Mouse (Mus musculus) liver, embryonic 13.5 days (tissue): ENCODE measurements around the gene Tbc1d14. TPM values are rescaled to one million over a fixed set of nuclear protein-coding genes. Genes with fewer than 3 reads are reported as not detected.

Source experiments
- ATAC-seq: fragments of 200-750 bp; cut with Nextera tagmentation; 2 replicates; pipeline ENCODE4 v1.8.0; 2017; ENCODE audit warnings: low read depth, mild to moderate bottlenecking, moderate number of reproducible peaks, moderate library complexity
- DNase-seq: peaks from one replicate; pipeline ENCODE4 v3.0.0; 2022
- H3K27ac ChIP-seq: fragments of 300-500 bp; sonication (generic); 2 replicates; pipeline ENCODE4 v1.5.1; 2015; ENCODE audit warnings: moderate library complexity, mild to moderate bottlenecking, inconsistent platforms
- H3K27me3 ChIP-seq: fragments of 300-500 bp; sonication (generic); 2 replicates; pipeline ENCODE4 v1.6.1; 2015; ENCODE audit warnings: mild to moderate bottlenecking, inconsistent platforms
- H3K36me3 ChIP-seq: fragments of 300-500 bp; sonication (generic); 2 replicates; pipeline ENCODE4 v1.6.1; 2015; ENCODE audit warnings: mild to moderate bottlenecking, inconsistent platforms
- H3K4me1 ChIP-seq: fragments of 300-500 bp; sonication (generic); replicated peaks from 2 replicates; pipeline ENCODE4 v1.6.1; 2015; ENCODE audit warnings: inconsistent platforms
- H3K4me2 ChIP-seq: fragments of 300-500 bp; sonication (generic); 2 replicates; pipeline ENCODE4 v1.6.1; 2015; ENCODE audit warnings: inconsistent platforms, mild to moderate bottlenecking, moderate library complexity
- H3K4me3 ChIP-seq: fragments of 300-500 bp; sonication (generic); replicated peaks from 2 replicates; pipeline ENCODE4 v1.5.1; 2015; ENCODE audit warnings: mild to moderate bottlenecking, inconsistent platforms
- H3K9ac ChIP-seq: fragments of 300-500 bp; sonication (generic); 2 replicates; pipeline ENCODE4 v1.6.1; 2015; ENCODE audit warnings: mild to moderate bottlenecking, inconsistent platforms
- H3K9me3 ChIP-seq: fragments of 300-500 bp; sonication (generic); replicated peaks from 2 replicates; pipeline ENCODE4 v1.6.1; 2016; ENCODE audit warnings: inconsistent platforms
- WGBS: fragments of 180-500 bp; shearing (Covaris S2); methylation state at CpG from one replicate; pipeline ENCODE4 v1.1.7; 2015; ENCODE audit not compliant: insufficient replicate concordance; 5-methylcytosine and 5-hydroxymethylcytosine counted together
- polyA plus RNA-seq: library from polyadenylated mRNA; unstranded; fragments of >200 nt; fragmentation: Nextera tagmentation; extraction: Ambion mirVana; gene quantifications from 2 replicates; pipeline ENCODE4 v1.2.1, GENCODE M21; 2015

Gene Tbc1d14
- polyA plus RNA-seq, 1 experiment from 2014 or later, result 9.4 TPM

GRCm38 (mm10) chr5:36564530-36564929, 28.5 kb downstream of the Tbc1d14 start:
- Histone ChIP-seq H3K9me3 (no peaks in the 10 kb centered on the region), H3K4me3 (no peak overlapping the region), H3K27me3 (no peaks in the 10 kb centered on the region), H3K4me1 (peaks cover 88% of the 10 kb centered on the region), H3K36me3 (no peaks in the 10 kb centered on the region), H3K9ac (no peak overlapping the region), H3K4me2 (no peak overlapping the region), H3K27ac (no peak overlapping the region; the same call in 1 of the 2 replicates)
- 25% methylated on average over 9 of the region's 9 CpGs for WGBS
- DNase-seq (no peak), ATAC-seq (peak; percentile 45)

GRCm38 (mm10) chr5:36563741-36564140, 29.3 kb downstream of the Tbc1d14 start:
- Histone ChIP-seq H3K27me3 (no peaks in the 10 kb centered on the region), H3K4me2 (no peak overlapping the region), H3K4me3 (no peak overlapping the region), H3K36me3 (no peaks in the 10 kb centered on the region), H3K9me3 (no peaks in the 10 kb centered on the region), H3K27ac (no peak overlapping the region; the same call in 1 of the 2 replicates), H3K4me1 (peaks cover 80% of the 10 kb centered on the region), H3K9ac (no peak overlapping the region)
- DNase-seq (no peak), ATAC-seq (no peak)
- 71% methylated on average over 6 of the region's 6 CpGs for WGBS

GRCm38 (mm10) chr5:36562791-36563445, 30.2 kb downstream of the Tbc1d14 start:
- no peak overlapping the region for H3K4me2 ChIP-seq
- 48% methylated on average over 10 of the region's 10 CpGs for WGBS

GRCm38 (mm10) chr5:36561509-36561908, 31.6 kb downstream of the Tbc1d14 start:
- peaks cover 70% of the 10 kb centered on the region for H3K4me1 ChIP-seq
- WGBS, result 70% methylated on average over 4 of the region's 4 CpGs

More at GRCm38 (mm10) chr5:36562791-36563445, 30.2 kb downstream of the Tbc1d14 start:
- Histone ChIP-seq H3K36me3 (no peaks in the 10 kb centered on the region), H3K4me3 (no peak overlapping the region), H3K9ac (no peak overlapping the region), H3K27me3 (no peaks in the 10 kb centered on the region), H3K27ac (peak overlapping the region; percentile 45), H3K9me3 (no peaks in the 10 kb centered on the region), H3K4me1 (peaks cover 77% of the 10 kb centered on the region)
- ATAC-seq (no peak), DNase-seq (no peak)

GRCm38 (mm10) chr5:36560490-36560889, 32.6 kb downstream of the Tbc1d14 start:
- ATAC-seq (no peak), DNase-seq (no peak)
- Histone ChIP-seq H3K4me3 (no peak overlapping the region), H3K9me3 (no peaks in the 10 kb centered on the region), H3K4me2 (no peak overlapping the region), H3K4me1 (peaks cover 64% of the 10 kb centered on the region), H3K36me3 (no peaks in the 10 kb centered on the region), H3K9ac (no peak overlapping the region), H3K27me3 (no peaks in the 10 kb centered on the region), H3K27ac (peak overlapping the region; percentile 41; the same call in 1 of the 2 replicates)
- WGBS, result 75% methylated on average over 4 of the region's 4 CpGs

More at GRCm38 (mm10) chr5:36561509-36561908, 31.6 kb downstream of the Tbc1d14 start:
- DNase-seq (no peak), ATAC-seq (no peak)
- no peak overlapping the region for H3K4me2 ChIP-seq
- H3K9me3 ChIP-seq, result no peaks in the 10 kb centered on the region
- H3K36me3 ChIP-seq, result no peaks in the 10 kb centered on the region
- no peak overlapping the region for H3K9ac ChIP-seq
- no peaks in the 10 kb centered on the region for H3K27me3 ChIP-seq
- H3K27ac ChIP-seq, result no peak overlapping the region; the same call in 1 of the 2 replicates
- H3K4me3 ChIP-seq, result no peak overlapping the region

GRCm38 (mm10) chr5:36559510-36560235, 33.4 kb downstream of the Tbc1d14 start:
- Histone ChIP-seq H3K4me1 (peaks cover 57% of the 10 kb centered on the region), H3K27ac (peak overlapping the region; percentile 41; the same call in 1 of the 2 replicates), H3K4me3 (no peak overlapping the region), H3K9ac (no peak overlapping the region), H3K27me3 (no peaks in the 10 kb centered on the region), H3K4me2 (no peak overlapping the region), H3K9me3 (no peaks in the 10 kb centered on the region), H3K36me3 (no peaks in the 10 kb centered on the region)
- 68% methylated on average over 6 of the region's 6 CpGs for WGBS
- ATAC-seq (peak; percentile 20; the same call in 1 of the 2 replicates), DNase-seq (no peak)

GRCm38 (mm10) chr5:36559106-36559505, 34.0 kb downstream of the Tbc1d14 start:
- no peak for DNase-seq
- no peak overlapping the region for H3K4me2 ChIP-seq
- H3K4me1 ChIP-seq, result peaks cover 57% of the 10 kb centered on the region
- no peaks in the 10 kb centered on the region for H3K36me3 ChIP-seq
- H3K9me3 ChIP-seq, result no peaks in the 10 kb centered on the region
- H3K27ac ChIP-seq, result no peak overlapping the region
- 80% methylated on average over 5 of the region's 5 CpGs for WGBS
- ATAC-seq, result no peak
- H3K27me3 ChIP-seq, result no peaks in the 10 kb centered on the region
- no peak overlapping the region for H3K9ac ChIP-seq
- H3K4me3 ChIP-seq, result no peak overlapping the region

- Histone ChIP-seq H3K4me2 (no peak overlapping the region), H3K4me1 (peaks cover 51% of the 10 kb centered on the region), H3K27ac (no peak overlapping the region), H3K27me3 (no peaks in the 10 kb centered on the region), H3K4me3 (no peak overlapping the region), H3K36me3 (no peaks in the 10 kb centered on the region), H3K9ac (no peak overlapping the region), H3K9me3 (no peaks in the 10 kb centered on the region)
- 63% methylated on average over 2 of the region's 2 CpGs for WGBS
- ATAC-seq (no peak), DNase-seq (no peak)
Measured at GRCm38 (mm10) chr5:36558526-36558925, 34.5 kb downstream of the Tbc1d14 start.

- ATAC-seq (peak; percentile 41; the same call in 1 of the 2 replicates), DNase-seq (no peak)
- no peak overlapping the region for H3K9ac ChIP-seq
- peak overlapping the region; percentile 70; the same call in 1 of the 2 replicates for H3K27ac ChIP-seq
- 55% methylated on average over 7 of the region's 7 CpGs for WGBS
- H3K36me3 ChIP-seq, result no peaks in the 10 kb centered on the region
- H3K4me3 ChIP-seq, result no peak overlapping the region
- H3K4me2 ChIP-seq, result no peak overlapping the region
- peaks cover 50% of the 10 kb centered on the region for H3K4me1 ChIP-seq
- no peaks in the 10 kb centered on the region for H3K9me3 ChIP-seq
- H3K27me3 ChIP-seq, result no peaks in the 10 kb centered on the region
Measured at GRCm38 (mm10) chr5:36557584-36558308, 35.3 kb downstream of the Tbc1d14 start.

GRCm38 (mm10) chr5:36556906-36557305, 36.2 kb downstream of the Tbc1d14 start:
- H3K27me3 ChIP-seq, result no peaks in the 10 kb centered on the region
- H3K36me3 ChIP-seq, result no peaks in the 10 kb centered on the region
- H3K4me3 ChIP-seq, result no peak overlapping the region
- H3K4me2 ChIP-seq, result no peak overlapping the region
- H3K9me3 ChIP-seq, result no peaks in the 10 kb centered on the region
- H3K4me1 ChIP-seq, result peaks cover 41% of the 10 kb centered on the region
- ATAC-seq, result no peak
- DNase-seq, result no peak
- H3K27ac ChIP-seq, result no peak overlapping the region
- no peak overlapping the region for H3K9ac ChIP-seq
- WGBS, result 89% methylated on average over 3 of the region's 3 CpGs

GRCm38 (mm10) chr5:36556289-36556688, 36.8 kb downstream of the Tbc1d14 start:
- WGBS, result 84% methylated on average over 4 of the region's 4 CpGs
- DNase-seq, result no peak

More at GRCm38 (mm10) chr5:36556289-36556688, 36.8 kb downstream of the Tbc1d14 start:
- no peaks in the 10 kb centered on the region for H3K36me3 ChIP-seq
- no peaks in the 10 kb centered on the region for H3K27me3 ChIP-seq
- H3K9me3 ChIP-seq, result no peaks in the 10 kb centered on the region
- no peak overlapping the region for H3K4me2 ChIP-seq
- no peak overlapping the region for H3K9ac ChIP-seq
- no peak overlapping the region for H3K4me3 ChIP-seq
- no peak for ATAC-seq
- H3K27ac ChIP-seq, result no peak overlapping the region
- H3K4me1 ChIP-seq, result peaks cover 35% of the 10 kb centered on the region
